Mouse (Mus musculus): ENCODE measurements around the gene Rab25.

The Rab25 gene

GRCm38 (mm10) chr3:88525021-88525420, 23.1 kb downstream of the Rab25 start:
- DNase-seq (ENCODE audit: low spot score): no peak

GRCm38 (mm10) chr3:88523027-88523426, 25.1 kb downstream of the Rab25 start:
- no peak for DNase-seq (ENCODE audit: low spot score)

- DNase-seq (ENCODE audit: low spot score): no peak
Measured at GRCm38 (mm10) chr3:88521803-88522331, 26.2 kb downstream of the Rab25 start.

- no peak for DNase-seq (ENCODE audit: low spot score)
Measured at GRCm38 (mm10) chr3:88521156-88521555, 26.9 kb downstream of the Rab25 start.

- no peak for DNase-seq (ENCODE audit: low spot score)
Measured at GRCm38 (mm10) chr3:88520078-88520477, 28.0 kb downstream of the Rab25 start.

GRCm38 (mm10) chr3:88518411-88518810, 29.7 kb downstream of the Rab25 start:
- no peak for DNase-seq (ENCODE audit: low spot score)

- DNase-seq (ENCODE audit: low spot score): no peak
Measured at GRCm38 (mm10) chr3:88516407-88516806, 31.7 kb downstream of the Rab25 start.

GRCm38 (mm10) chr3:88515095-88515386, 33.1 kb downstream of the Rab25 start:
- DNase-seq (ENCODE audit: low spot score): no peak

- no peak for DNase-seq (ENCODE audit: low spot score)
Measured at GRCm38 (mm10) chr3:88514231-88515094, 33.6 kb downstream of the Rab25 start.

GRCm38 (mm10) chr3:88513546-88514115, 34.5 kb downstream of the Rab25 start:
- no peak for DNase-seq (ENCODE audit: low spot score)

- DNase-seq (ENCODE audit: low spot score): no peak
Measured at GRCm38 (mm10) chr3:88512896-88513545, 35.1 kb downstream of the Rab25 start.

- DNase-seq (ENCODE audit: low spot score): no peak
Measured at GRCm38 (mm10) chr3:88512141-88512895, 35.8 kb downstream of the Rab25 start.

- DNase-seq (ENCODE audit: low spot score): no peak
Measured at GRCm38 (mm10) chr3:88511559-88511958, 36.5 kb downstream of the Rab25 start.

- DNase-seq (ENCODE audit: low spot score): no peak
Measured at GRCm38 (mm10) chr3:88510421-88511289, 37.4 kb downstream of the Rab25 start.

- DNase-seq (ENCODE audit: low spot score): peak; percentile 78
Measured at GRCm38 (mm10) chr3:88509692-88510420, 38.2 kb downstream of the Rab25 start, which contains the start of gene Lmna. Gene Lmna (minus strand): TSS chr3:88509956.

GRCm38 (mm10) chr3:88509250-88509649, 38.9 kb downstream of the Rab25 start:
- DNase-seq (ENCODE audit: low spot score): no peak

- DNase-seq (ENCODE audit: low spot score): no peak
Measured at GRCm38 (mm10) chr3:88505765-88506164, 42.3 kb downstream of the Rab25 start.

GRCm38 (mm10) chr3:88505081-88505480, 43.0 kb downstream of the Rab25 start:
- no peak for DNase-seq (ENCODE audit: low spot score)

GRCm38 (mm10) chr3:88503881-88504746, 44.0 kb downstream of the Rab25 start:
- DNase-seq (ENCODE audit: low spot score): no peak

- DNase-seq (ENCODE audit: low spot score): no peak
Measured at GRCm38 (mm10) chr3:88503505-88503863, 44.6 kb downstream of the Rab25 start.
